Mouse (Mus musculus): ENCODE results near the gene St6gal1.

The St6gal1 gene

DNA sequence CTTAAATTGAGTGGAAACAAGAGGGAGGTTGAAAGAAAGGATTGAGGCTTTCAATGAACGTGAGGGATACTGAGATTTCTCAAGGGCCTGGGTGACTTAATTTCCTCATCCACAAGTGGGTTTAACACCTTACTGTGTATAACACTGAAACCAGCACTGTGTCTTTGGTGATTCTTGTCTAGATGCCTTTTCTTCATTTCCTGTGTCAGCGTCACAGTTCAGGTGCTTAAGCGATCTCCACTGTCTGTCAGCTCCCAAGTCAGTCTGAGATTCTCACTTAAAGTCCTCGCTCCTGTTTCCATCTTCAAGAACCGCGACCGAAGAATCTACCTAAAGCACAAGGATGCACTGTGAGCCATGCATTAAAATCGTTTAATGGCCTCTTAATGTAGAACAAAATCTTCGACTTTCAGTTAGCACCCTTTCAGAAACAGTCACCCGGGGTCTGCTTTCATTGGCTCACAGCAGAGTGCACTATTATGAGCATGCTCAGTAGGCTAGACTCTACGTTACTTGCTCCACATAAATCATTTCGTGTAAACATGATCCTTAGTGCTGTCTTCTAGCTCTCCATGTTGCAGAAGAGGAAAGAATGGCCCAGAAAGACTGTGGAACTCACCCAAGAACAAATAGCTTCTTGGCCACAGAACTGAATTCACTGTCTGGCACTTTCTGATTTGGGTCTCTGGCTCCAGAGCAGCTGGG lies 1.2 kb upstream of the St6gal1 start:
- no peak for DNase-seq (ENCODE audit: low read depth, low spot score)

DNA sequence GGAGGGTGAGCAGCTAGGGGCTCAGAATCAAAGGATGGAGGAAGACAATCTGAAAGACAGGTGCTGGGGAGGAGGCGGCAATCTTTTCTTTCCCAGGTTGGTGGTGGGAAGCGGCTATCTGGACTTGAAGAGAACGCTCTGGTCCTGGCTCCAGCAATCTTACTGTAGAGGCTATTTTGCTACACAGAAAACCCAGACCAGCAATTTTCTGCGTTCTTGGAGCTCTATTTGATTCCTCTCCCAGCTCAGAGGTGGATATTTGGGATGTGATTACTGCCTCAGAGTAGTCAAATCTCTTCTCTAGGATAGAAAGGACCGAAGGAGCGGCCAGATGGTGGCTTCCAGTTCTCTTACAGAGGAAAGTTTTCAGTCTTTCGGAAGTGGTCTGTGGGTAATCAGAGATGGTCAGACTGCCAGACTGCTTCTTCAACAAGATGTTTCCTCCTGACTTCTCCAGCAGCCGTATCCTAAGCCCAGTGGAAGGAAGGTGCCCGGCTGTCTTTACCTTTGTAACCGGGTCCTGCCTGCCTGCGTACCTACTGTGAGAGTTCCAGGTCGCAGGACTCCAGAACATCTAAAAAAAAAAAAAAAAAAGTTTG lies 570 bp upstream of the St6gal1 start:
- no peak for DNase-seq (ENCODE audit: low read depth, low spot score)

DNA sequence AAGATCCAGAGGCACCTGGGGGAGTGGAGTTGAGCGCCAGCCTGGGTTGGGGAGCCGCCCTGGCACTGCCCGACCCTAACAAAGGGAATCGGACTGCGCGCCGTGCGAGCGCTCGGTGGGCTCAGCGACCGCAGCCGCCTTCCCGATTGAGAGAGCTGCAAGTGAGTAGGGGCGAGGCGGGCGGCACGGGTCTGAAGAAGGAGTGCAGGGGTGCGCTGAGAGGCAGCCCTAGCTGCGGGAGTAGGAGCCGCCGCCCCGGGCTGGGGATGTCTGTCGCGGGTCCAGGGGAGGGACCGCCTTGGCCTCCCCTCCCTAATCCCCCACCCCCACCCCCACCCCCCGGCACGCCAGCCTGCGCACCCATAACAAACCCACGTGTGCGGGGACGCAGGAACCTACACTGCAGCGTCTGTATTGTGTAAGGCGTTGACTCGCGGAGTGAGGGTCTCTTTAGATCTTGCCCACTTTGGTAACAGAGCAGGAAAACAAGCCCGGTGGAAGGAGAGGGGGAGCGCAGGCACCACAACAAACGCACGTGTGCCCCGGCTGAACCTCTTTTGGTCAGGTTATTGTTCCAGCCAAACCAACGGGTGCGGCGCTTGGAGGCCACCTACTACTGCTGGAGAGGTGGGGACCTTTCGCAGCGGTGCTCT lies 655 bp downstream of the St6gal1 start:
- peak; percentile 72 for DNase-seq (ENCODE audit: low read depth, low spot score)

DNA sequence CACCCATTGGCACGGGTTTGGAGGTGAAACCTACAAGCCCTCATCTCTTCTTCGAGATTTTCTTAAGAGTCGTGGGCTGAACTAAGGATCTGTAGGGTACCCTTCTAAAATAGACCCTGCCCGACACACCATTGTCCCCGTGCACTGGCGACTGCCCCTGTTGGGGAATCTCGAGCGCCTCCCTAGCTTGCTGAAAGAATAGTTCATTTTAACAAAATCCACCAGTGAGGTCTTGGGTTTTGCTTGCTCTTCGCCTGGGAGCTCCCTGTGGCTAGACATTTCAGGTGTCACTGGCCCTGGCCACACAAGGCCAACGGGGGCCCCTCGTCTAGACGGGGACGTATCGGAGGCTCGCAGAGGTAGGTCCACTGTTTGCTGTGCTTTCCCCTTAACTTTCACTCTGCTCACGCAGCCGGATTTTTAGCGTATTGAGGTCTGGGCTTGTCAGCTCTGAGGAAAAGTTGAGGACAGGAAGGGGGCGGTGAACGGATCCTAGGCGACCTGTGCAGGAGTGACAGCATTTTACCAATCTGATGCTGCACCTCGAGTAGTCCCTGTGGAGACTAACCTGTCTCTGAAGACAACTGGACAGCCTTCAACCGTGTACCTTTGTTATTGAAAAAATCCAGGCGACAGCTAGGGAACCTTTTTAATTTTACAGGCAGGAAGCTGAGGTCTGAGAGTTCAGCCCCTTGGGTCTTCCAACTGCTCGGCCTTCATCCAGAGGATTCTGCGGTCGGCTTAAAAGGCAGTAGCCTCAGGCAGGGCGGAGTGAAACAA lies 1.5 kb downstream of the St6gal1 start:
- peak; percentile 32 for DNase-seq (ENCODE audit: low read depth, low spot score)

DNA sequence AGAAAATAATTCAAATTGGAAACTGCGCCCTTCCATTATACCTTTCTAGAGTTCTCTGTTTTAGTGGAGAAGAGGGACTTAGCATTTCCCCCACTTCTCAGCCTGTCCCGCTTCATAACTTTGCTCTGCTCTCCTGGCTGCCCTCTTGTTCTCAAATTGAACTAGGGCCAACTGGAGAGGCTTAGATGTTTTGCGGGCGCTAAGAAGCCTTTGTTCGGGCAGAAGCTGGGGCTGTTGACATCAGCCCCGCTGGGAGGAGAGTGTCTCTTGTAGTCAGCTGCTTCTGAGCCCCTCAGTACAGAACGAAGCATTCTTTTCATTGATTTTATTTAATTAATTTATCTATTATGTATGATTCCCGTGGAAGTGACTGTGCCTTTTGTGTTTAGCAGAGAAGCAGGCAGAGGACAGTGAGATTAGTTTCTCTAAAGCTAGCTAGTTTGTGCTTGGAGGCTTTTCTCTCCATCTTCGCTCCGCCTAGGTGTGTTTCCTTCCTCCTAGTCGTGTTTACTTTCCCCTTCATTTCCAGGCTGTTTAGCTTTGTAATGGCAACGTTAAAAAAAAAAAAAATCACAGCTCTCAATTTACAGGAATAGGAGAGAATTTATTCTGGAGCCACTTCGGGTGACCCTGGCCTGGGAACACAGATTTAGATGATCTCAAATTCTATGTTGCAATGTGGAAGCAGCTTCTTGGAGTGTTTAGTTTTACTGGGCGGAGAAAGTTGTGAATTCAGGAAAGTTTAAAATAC lies 2.2 kb downstream of the St6gal1 start:
- DNase-seq (ENCODE audit: low read depth, low spot score), result no peak

DNA sequence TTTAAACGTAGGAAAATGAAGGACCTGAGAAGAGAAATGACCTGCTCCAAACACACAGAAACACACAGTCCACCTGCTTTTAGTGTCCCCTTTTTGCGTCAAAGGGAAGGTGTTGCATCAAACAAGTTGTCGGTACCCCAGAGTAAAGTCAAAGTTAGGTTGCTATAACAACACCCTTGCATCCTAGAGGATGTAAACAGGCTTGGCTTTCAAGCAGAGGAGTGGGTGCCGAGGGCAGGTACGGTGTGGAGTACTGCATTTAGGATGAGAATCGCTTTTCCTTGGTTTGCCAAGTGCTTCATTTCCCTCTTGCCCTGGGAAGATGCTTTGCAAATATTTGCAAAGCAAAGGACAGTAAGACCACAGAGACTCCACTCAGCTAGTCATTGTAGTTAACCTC lies 3.3 kb downstream of the St6gal1 start:
- no peak for DNase-seq (ENCODE audit: low read depth, low spot score)

DNA sequence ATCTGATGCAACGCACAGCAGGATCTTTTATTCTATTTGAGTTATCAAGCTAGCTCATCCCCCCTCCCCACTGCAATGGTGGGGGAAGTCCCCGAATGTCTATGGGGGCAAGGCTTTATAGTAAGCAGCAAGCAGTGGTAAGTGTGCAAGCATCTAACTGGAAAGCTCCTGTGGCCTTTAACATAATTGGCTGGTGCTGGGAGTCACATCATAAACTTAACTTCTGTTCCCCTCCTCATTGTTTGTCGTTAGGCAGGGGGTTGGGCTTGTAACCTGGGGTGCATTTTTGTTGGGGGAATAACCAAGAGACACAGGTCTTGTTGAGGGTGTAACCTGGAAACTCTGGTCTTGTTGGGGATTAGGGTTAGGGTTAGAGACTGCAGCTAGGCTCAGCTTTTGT lies 3.9 kb downstream of the St6gal1 start:
- no peak for DNase-seq (ENCODE audit: low read depth, low spot score)

DNA sequence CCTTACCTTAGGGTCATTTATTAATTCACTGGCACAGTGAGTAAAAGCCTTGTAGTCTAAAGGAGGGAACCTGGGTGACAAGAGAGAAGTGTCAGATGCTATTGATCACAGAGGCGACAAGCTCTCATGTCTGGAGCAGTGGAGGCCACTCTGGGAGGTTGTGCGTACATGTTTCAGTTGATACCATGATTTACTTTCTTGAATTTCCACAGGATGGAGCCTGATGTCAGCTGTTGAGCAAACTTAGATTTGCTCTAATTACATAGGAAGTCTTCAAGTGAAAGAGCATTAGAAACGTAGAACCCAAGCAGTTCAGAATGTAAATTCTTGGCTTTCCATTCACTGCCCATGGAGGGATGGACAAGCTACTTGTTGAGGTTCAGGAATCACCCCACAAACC lies 5.4 kb downstream of the St6gal1 start:
- DNase-seq (ENCODE audit: low read depth, low spot score), result no peak

DNA sequence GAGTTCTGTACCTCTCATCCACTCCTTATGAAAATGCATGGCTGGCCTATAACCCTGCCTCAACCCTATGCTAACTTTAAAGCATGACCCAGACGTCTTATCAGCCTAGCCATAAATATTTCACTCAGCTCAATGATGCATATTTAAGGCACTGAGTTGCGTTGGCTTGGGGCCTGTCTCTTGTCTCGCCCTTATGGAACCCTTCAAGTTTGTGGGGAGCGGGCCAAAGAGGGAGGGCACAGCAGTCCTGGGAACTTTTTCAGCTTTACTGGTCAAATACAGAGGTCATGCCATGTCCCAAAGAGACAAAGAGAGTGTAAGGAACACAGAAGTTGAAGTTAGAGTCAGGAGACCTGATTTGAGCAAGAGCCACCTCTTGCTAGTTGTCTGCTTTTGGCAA lies 6.6 kb downstream of the St6gal1 start:
- DNase-seq (ENCODE audit: low read depth, low spot score), result no peak

DNA sequence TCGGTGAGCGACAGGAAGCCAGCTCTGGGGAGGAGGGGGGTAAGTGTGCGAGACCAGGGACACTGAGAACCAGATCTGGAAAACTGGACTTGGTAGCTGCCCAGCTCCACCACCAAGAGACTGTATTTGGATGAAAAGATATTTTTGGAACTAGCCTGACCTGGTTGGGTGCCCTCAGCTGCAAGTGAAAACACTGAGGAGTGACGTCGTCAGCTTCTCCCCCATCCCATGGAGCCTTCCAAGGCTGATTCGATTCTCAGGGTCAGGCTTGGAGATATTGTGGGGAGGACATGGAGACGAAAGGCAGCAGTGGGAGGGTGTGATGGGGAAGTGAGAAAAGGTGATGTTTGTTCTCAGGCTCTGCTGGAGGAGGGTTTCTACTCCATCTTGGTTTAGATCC lies 8.2 kb downstream of the St6gal1 start:
- DNase-seq (ENCODE audit: low read depth, low spot score), result no peak

DNA sequence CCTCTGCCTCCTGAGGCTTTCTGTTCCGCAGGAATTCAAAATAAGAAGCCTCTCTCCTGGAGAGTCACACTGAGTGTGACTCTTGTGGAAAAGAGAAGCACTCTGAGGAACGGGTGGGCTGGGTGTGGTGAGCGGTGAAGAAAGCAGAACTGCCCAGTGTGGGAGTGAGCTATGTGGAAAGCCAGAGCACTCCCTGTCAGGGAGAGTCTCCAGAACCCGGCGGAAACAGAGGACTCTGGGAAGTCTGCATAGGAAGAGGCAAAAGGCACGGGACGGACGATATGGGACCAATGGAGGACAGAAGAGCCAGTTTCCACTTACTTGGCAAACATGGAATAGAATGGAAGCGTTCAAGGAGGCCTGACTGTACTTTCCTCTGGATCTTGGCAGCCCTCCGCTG lies 9.0 kb downstream of the St6gal1 start:
- no peak for DNase-seq (ENCODE audit: low read depth, low spot score)

DNA sequence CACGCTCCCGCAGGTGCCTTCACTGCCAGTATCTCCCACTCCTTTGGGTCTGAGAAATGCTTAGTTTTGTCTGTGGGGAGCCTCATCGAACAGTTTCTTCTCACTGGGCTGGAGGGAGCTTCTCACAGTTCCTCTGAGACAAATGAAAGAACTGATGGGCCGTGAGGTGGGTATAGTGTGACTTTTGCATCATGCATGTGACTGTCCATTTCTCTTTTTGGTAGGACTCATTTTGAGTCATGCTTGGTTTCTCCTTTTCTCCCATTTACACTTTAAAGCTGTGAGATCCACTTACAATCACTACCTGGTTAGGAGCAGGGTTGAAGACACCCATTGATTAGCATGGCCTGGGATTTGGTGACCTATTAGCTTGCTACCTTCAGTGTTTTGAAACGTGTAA lies 10.0 kb downstream of the St6gal1 start:
- no peak for DNase-seq (ENCODE audit: low read depth, low spot score)

DNA sequence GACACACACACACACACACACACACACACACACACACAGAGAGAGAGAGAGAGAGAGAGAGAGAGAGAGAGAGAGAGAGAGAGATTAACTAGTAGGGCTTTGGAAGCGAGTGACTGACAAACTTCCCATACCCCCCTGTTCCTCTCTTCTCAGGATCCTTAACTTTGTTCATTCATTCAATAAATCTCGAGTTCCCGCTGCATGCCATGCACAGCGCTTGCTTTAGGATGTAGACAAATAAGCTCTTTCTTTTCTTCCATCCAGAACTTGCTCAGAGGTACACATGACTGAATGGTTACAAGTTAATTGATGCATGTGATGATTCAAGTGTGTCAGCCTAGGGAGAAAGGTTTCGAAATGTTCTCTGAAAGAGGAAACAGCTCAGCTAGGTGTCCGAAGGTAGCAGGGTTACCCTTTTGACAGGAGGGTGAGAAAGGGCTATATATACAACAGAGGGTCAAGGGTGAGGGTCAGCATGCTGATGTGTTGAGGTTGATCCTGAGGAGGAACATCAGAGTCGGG lies 10.7 kb downstream of the St6gal1 start:
- DNase-seq (ENCODE audit: low read depth, low spot score), result no peak

DNA sequence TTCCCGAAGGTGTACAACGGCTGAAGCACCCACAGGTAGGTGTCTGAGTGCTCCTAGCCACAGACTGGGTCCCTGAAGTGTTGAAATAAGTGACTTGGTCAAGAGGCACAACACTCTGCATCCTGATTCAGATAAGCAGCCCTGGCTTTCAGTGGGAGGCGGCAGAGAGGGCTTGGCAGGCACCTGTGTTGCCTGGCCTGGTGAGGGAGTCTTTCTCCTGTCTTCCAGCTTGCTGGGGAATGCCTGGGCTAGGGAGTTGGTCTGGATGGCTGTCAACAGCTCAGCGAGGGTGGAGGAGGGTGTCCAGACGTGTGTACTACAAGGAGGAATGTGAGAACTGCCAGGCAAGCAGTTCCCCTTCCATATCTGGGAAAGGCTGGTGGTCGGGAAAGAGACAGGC lies 15.0 kb downstream of the St6gal1 start:
- no peak for DNase-seq (ENCODE audit: low read depth, low spot score)

DNA sequence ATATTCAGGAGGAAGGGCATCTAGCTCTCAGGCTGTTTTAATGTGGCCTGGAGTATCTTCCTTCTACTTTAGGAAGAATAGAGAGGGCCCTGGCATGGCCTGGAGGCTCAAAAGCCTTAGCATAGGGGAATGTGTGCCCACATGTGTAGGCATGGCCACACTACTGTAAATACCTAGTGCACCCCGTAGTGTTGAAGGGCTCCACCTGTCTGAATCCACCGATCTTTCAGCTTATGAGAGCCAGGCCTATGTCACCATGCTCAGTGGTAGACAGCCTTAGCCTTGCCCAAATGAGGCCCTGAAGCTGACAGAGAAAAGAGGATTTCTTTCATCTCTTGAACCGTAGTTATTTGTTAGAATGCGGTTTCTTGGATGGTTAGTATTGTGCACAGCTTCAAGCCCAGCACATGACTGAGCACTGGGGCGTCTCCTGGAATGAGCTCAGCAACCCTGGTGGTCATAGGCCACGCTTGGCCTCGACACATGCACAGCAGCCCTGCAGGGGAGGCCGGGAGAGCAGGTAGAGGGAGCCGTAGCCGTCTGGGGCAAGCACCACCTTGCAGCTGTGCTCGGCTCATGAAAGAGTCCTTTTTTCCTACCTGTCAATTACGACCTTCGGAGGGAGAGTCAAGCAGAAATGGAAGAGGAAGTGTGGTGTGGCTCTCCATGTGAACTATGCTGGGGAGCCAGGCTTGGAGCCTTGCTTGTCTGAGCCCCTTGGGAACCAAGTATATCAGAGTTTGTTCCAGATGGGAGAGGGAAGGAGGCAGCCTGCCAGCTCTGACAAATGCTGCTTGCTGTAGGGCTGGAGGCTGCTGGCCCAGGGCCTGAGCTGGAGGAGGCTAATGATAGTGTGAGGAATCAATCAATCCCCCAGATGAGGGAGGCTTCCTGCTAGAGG lies 15.8 kb downstream of the St6gal1 start:
- DNase-seq (ENCODE audit: low read depth, low spot score), result no peak

DNA sequence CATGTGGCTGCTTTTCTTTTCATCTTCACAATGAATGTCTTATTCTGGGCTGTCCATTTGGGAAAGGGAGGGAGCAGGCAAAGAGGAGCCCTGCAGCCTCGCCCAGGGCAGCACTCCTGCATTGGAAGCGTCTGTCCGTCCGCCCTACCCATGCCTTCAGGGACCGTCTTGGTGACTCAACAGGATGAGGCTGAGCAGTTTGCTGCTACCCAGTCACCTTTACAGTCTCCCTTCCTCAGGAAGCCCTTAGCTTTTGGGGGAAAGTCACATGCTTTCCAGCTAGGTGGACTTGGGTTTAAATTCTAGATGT lies 16.4 kb downstream of the St6gal1 start:
- no peak for DNase-seq (ENCODE audit: low read depth, low spot score)

DNA sequence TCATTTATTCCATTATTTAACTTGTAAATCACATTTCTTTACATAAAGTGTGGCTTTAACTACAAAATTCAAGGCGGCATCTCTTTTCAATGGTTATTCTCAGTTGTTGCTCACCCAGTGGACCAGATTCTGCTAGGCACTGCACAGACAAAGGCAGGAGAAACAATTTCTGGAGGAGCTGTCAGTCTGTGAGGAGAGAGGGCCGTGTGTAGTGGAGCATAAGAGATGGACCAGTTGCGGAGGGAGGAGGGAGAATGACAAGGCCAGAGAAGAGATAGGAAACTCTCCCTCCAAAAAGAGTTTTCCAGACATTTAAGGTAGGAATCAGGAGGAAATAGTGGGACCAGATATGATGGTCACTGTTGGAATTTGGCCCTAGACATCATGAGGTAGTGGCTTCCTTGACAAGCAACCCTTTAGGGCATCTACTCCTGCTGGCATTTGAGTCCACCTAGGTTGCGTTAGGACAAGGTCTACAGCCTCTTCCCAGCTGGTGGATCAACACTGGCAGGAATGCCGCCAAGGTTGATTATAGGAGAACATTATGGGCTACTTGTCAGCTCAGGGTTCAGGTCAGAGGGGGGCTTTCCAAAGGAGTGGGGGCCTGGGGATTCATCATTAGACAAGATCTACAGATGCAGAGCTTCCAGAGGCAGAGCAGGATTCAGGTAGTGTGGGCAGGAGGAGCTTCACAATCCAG lies 19.3 kb downstream of the St6gal1 start:
- DNase-seq (ENCODE audit: low read depth, low spot score), result no peak

DNA sequence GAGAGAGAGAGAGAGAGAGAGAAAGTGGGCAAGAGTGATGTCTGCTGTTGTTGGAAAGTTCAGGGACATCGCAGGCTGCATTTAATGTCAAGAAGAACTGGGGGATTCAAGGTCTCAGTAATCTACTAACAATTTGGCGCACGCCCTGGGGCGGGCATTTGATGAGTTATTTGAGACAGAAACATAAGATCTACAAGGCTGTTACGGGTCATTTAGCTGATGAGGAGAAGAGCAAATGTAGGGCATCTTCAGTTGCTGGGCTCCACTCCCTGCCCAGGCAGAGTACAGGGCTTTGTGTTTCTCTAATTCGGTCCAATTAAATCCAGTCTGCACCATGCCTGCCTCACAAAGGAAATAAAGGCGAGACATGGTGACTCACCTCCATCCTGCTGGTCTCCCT lies 19.9 kb downstream of the St6gal1 start:
- no peak for DNase-seq (ENCODE audit: low read depth, low spot score)

DNA sequence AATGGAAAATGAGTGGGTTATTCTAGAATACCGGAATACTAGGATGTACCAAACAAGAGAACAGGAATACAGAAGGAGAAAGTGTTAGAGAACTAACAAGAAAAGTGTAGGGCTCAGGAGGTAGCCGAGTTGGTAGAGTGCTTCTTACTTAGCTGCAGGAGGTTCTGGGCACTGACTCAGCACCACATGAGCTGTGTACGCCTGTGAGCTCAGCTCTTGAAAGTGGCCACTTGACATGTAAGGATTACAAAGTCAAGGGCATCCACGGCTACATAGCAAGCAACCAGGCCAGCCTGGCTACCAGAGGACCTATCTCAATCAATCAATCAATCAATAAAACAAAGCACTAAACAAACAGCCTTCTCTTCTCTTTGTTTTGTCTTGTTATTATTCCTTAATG lies 24.7 kb downstream of the St6gal1 start:
- no peak for DNase-seq (ENCODE audit: low read depth, low spot score)

DNA sequence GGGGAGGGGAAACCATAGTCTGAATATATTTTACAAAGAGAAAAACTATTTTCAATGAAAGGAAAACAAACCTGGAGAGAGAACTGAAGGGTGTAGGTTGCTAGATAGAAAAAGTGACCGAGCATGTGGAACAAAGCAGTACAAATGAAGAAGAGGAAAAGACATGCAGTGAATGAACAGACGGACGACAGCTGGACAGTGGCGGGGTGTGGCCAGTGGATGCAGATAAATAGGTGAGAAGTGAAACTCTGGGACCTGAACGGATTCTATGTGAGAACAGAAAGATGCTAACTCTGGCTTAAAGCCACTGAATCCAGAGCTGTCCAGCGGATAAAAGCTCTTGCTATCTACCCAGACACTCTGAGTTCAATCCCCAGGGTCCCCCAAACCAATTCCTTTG lies 25.2 kb downstream of the St6gal1 start:
- no peak for DNase-seq (ENCODE audit: low read depth, low spot score)

All from R1 (cell line).